Mouse (Mus musculus) lung, adult 2 months (tissue): Measurements from ENCODE around the gene Sptlc2.

ENCODE experiments used
- CTCF ChIP-seq: fragments of 200-500 bp; IDR thresholded peaks from 2 replicates; pipeline ENCODE4 v1.5.1; 2011; ENCODE audit warnings: mild to moderate bottlenecking, low read length, control low read depth; ENCODE audit not compliant: insufficient read depth
- POLR2A ChIP-seq: fragments of 200-500 bp; IDR thresholded peaks from 2 replicates; pipeline ENCODE4 v1.6.1; 2011; ENCODE audit warnings: low read depth, mild to moderate bottlenecking, control low read depth, low read length, borderline replicate concordance; ENCODE audit errors: extremely low read depth

GRCm38 (mm10) chr12:87319229-87319628, 68.9 kb downstream of the Sptlc2 start:
- TF ChIP-seq POLR2A (no peak), CTCF (no peak)
